Mouse (Mus musculus) liver, embryonic 16.5 days (tissue): ENCODE data around the gene Srp68. TPM values are rescaled to one million over a fixed set of nuclear protein-coding genes. Genes with fewer than 3 reads are reported as not detected.
A peak's percentile ranks its signal among the peaks of the same experiment; 100 is the strongest.

Source experiments
- ATAC-seq: fragments of 200-750 bp; cut with Nextera tagmentation; 2 replicates; pipeline ENCODE4 v1.8.0; 2017; ENCODE audit warnings: low read depth, mild to moderate bottlenecking, moderate number of reproducible peaks, moderate library complexity
- H3K27ac ChIP-seq: fragments of 300-500 bp; sonication (generic); 2 replicates; pipeline ENCODE4 v1.5.1; 2014; ENCODE audit warnings: mild to moderate bottlenecking, low read length
- H3K27me3 ChIP-seq: fragments of 300-500 bp; sonication (generic); 2 replicates; pipeline ENCODE4 v1.6.1; 2014; ENCODE audit warnings: low read depth, low read length, mixed read lengths; ENCODE audit not compliant: control insufficient read depth, insufficient read depth
- H3K36me3 ChIP-seq: fragments of 300-500 bp; sonication (generic); 2 replicates; pipeline ENCODE4 v1.6.1; 2014; ENCODE audit warnings: mild to moderate bottlenecking; ENCODE audit not compliant: control insufficient read depth, insufficient read depth
- H3K4me1 ChIP-seq: fragments of 300-500 bp; sonication (generic); 2 replicates; pipeline ENCODE4 v1.6.1; 2014; ENCODE audit warnings: low read depth, low read length, mixed read lengths; ENCODE audit not compliant: control insufficient read depth
- H3K4me2 ChIP-seq: fragments of 300-500 bp; sonication (generic); 2 replicates; pipeline ENCODE4 v1.6.1; 2014; ENCODE audit warnings: low read depth, low read length, mixed read lengths
- H3K4me3 ChIP-seq: fragments of 300-500 bp; sonication (generic); 2 replicates; pipeline ENCODE4 v1.5.1; 2014; ENCODE audit warnings: low read depth, mild to moderate bottlenecking, low read length
- H3K9ac ChIP-seq: fragments of 300-500 bp; sonication (generic); 2 replicates; pipeline ENCODE4 v1.6.1; 2014; ENCODE audit warnings: low read depth, low read length
- H3K9me3 ChIP-seq: fragments of 300-500 bp; sonication (generic); replicated peaks from 2 replicates; pipeline ENCODE4 v1.6.1; 2016; ENCODE audit warnings: low read length; ENCODE audit not compliant: control insufficient read depth
- WGBS: fragments of 180-500 bp; shearing (Covaris S2); extraction: QIAGEN DNeasy Blood & Tissue Kit; methylation state at CpG from one replicate; pipeline ENCODE4 v1.1.7; 2014; ENCODE audit not compliant: insufficient replicate concordance; 5-methylcytosine and 5-hydroxymethylcytosine counted together
- polyA plus RNA-seq: library from polyadenylated mRNA; unstranded; fragments of >200 nt; fragmentation: Nextera tagmentation; extraction: Ambion mirVana; gene quantifications from 2 replicates; pipeline ENCODE4 v1.2.1, GENCODE M21; 2015

Gene Srp68
- polyA plus RNA-seq, 1 experiment from 2014 or later = 34.2 TPM

DNA sequence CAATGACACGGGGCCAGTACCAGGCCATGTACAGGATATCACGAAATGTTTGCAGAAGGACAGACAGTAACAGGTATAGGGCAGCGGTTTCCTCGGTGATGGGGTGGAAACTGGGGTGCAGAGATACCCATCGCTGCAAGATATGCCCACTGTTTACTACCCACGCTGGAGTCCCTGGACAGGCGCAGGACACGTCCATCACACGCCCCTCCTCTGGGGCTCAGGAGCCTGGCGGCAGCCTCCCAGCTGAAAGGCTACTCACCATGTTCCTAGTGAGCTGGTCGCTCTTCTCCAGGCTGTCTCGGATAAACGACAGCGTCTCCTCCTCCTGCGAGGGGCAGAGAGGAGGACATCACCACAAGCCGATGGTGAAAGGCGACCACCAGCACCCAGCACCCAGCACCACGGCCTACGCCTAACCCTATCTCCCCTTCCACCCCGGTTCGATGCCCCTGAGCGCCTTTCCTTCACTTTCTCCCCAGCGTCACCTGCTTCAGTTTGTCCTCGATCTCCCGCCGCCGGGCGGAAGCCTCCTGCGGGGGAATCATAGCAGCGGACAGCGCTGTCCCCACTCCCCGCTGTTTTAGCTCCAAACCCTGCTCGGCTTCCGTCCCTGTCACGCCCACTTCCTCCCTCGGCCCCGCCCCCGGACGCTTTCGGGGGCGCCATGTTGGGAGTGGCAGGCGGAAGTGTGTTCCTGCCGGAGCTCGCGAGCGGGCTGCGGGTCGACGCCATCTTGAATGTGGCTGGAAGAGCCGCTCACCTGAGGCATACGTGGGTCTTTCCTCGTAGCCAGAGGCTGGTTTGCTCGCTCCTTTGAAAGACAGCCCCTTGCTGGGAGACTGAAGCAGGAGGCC is 32.3 kb upstream of the Srp68 start:
- Histone ChIP-seq H3K36me3 (peaks cover 11% of the 10 kb centered on the region), H3K4me3 (peak overlapping the region; percentile 81), H3K4me1 (peaks cover 25% of the 10 kb centered on the region), H3K27ac (peak overlapping the region; percentile 69), H3K9ac (peak overlapping the region; percentile 79), H3K4me2 (peak overlapping the region; percentile 85), H3K27me3 (no peaks in the 10 kb centered on the region), H3K9me3 (no peaks in the 10 kb centered on the region)
- ATAC-seq = peak; percentile 85
- WGBS = 2% methylated on average over 52 of the region's 53 CpGs

DNA sequence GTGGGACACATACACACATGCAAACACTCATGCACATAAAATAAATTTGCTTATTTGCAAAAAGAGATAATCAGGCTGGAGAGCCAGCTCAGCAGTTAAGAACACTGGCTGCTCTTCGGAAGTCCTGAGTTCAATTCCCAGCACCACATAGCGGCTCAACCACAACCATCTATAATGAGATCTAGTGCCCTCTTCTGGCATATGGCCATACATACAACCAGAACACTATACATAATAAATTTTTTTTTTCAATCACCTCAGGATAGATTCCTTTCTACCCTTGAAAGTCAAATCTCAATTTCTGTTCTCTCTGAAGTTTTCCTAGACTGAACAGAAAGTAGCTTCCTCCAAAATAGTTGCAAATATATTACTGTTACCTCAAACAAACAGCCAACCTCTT is 31.4 kb upstream of the Srp68 start:
- Histone ChIP-seq H3K9ac (no peak overlapping the region), H3K9me3 (no peaks in the 10 kb centered on the region), H3K4me2 (peak overlapping the region; percentile 85), H3K36me3 (peaks cover 11% of the 10 kb centered on the region), H3K4me1 (peaks cover 25% of the 10 kb centered on the region), H3K4me3 (peak overlapping the region; percentile 81; the same call in 1 of the 2 replicates), H3K27me3 (no peaks in the 10 kb centered on the region), H3K27ac (no peak overlapping the region)
- 88% methylated on average over 2 of the region's 2 CpGs for WGBS
- no peak for ATAC-seq

DNA sequence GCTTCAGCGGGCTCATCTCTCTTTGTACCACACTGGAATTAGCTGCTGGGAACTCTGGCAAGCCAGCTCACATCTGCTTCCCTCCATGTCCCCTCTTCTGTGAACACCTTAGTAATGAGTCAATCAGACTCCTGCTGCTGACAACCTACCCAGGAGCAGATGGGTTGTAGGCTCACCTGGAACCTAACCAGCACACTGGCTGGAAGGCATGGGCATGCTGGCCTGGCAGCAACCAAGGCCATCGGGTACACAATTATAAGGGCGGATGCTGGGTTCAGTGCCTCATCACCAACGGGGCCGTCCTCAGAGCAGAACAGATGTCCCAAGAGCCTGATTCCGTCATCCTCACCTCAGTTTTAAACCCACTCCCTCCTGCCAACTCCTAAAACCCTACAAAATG is 24.6 kb upstream of the Srp68 start:
- Histone ChIP-seq H3K4me2 (no peak overlapping the region), H3K9me3 (no peaks in the 10 kb centered on the region), H3K27me3 (no peaks in the 10 kb centered on the region), H3K27ac (no peak overlapping the region), H3K4me1 (no peaks in the 10 kb centered on the region; the same call in 1 of the 2 replicates), H3K4me3 (no peak overlapping the region), H3K36me3 (peaks cover 5% of the 10 kb centered on the region), H3K9ac (no peak overlapping the region)
- ATAC-seq = no peak
- WGBS = 85% methylated on average over 6 of the region's 6 CpGs

DNA sequence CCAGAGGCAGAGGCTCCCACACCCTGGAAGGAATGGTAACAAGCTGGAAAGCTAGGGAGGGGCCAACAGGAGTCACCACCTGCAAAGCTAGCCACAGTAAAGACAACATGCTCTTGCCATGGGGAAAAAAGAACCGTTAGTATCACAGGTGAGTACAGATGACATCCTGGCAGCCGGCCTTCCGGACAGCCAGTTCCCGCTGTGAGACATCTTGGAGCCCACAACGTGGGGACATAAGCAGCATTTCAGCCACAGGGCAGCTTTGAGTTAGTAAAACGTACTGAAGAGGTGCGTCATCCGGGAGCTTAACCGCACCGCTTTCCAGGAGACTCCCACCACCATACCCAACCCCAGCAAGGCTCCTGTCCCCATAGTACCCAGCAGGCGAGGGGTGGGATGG is 24.2 kb upstream of the Srp68 start:
- H3K27ac ChIP-seq = no peak overlapping the region
- no peak overlapping the region for H3K4me2 ChIP-seq
- H3K4me3 ChIP-seq = no peak overlapping the region
- no peak overlapping the region for H3K9ac ChIP-seq
- no peaks in the 10 kb centered on the region for H3K9me3 ChIP-seq
- H3K27me3 ChIP-seq = no peaks in the 10 kb centered on the region
- no peaks in the 10 kb centered on the region; the same call in 1 of the 2 replicates for H3K4me1 ChIP-seq
- ATAC-seq = no peak
- peaks cover under 1% of the 10 kb centered on the region for H3K36me3 ChIP-seq
- WGBS = 80% methylated on average over 11 of the region's 11 CpGs

DNA sequence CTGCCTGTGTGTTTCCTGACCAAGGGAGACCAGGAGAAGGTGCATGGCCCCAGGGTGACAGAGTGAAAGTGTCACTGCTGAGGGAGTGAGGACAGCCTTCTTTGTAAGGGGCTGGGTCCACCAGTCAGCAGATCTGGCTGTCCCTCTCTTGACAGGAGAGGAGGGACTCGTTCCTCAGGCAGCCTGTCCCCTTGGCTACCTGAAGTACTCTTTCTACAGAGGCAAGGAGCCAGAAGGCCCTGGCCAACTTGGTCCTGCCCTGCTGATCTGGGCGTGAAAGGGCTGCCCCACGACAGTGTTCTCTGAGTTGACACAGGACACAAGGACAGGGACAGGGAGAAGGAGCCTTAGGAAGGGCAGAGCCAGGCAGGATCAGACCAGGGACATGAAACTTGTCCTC is 23.0 kb upstream of the Srp68 start:
- 68% methylated on average over 3 of the region's 3 CpGs for WGBS
- Histone ChIP-seq H3K4me3 (no peak overlapping the region), H3K9me3 (no peaks in the 10 kb centered on the region), H3K27me3 (no peaks in the 10 kb centered on the region), H3K4me2 (no peak overlapping the region), H3K27ac (no peak overlapping the region), H3K9ac (no peak overlapping the region), H3K4me1 (no peaks in the 10 kb centered on the region; the same call in 1 of the 2 replicates), H3K36me3 (no peaks in the 10 kb centered on the region; the same call in 1 of the 2 replicates)
- ATAC-seq = no peak

DNA sequence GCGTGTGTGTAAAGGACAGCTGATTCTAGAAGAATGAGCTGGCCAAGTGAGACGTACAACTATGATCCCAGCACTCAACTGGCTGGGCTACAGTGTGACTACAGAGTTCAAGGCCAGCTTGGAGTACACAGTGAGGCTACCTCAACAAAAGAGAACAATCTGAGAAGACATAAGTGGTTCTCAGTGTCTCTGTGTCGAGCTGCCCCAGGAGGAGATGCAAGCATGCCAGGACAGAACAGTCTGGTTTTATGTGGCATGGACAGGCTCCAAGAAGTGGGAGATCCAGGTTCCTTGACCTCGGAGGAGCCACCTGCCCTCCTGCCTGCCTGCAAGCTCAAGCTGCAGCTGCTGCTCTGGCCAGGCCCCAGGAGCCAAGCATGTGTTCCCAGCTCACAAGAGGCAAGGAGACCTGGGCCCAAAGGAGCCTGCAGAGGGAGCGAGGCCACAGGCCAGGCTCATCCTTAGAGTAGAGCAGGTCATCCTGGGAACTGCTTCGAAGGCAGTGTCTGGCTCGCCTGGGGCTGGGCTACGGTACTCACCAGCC is 22.2 kb upstream of the Srp68 start:
- no peak for ATAC-seq
- Histone ChIP-seq H3K27ac (no peak overlapping the region), H3K9me3 (no peaks in the 10 kb centered on the region), H3K27me3 (no peaks in the 10 kb centered on the region), H3K4me2 (no peak overlapping the region), H3K36me3 (no peaks in the 10 kb centered on the region; the same call in 1 of the 2 replicates), H3K9ac (no peak overlapping the region), H3K4me3 (no peak overlapping the region), H3K4me1 (no peaks in the 10 kb centered on the region; the same call in 1 of the 2 replicates)
- WGBS = 81% methylated on average over 8 of the region's 8 CpGs

DNA sequence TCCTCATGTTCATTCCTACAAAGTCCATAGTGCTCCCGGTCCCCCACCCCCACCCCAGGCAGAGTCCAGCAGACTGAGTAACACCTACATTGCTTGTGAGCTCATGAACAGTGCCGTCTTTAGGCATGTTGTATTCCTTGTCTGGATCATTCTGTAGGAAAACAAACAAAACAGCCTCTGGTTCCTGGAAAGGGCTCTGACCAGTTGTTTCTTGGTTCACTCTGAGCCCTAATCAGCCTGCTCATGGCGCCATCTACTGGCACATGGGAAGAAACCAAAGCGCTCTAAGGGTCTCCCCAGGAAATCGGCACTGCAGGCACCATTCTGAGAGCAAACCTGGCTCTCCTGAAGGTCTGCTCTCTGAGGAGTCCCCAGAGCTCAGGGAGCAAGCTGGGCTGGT is 20.3 kb upstream of the Srp68 start:
- 39% methylated on average over 5 of the region's 5 CpGs for WGBS
- Histone ChIP-seq H3K4me3 (no peak overlapping the region), H3K9ac (no peak overlapping the region), H3K4me2 (no peak overlapping the region), H3K9me3 (no peaks in the 10 kb centered on the region), H3K36me3 (no peaks in the 10 kb centered on the region; the same call in 1 of the 2 replicates), H3K27ac (no peak overlapping the region), H3K27me3 (no peaks in the 10 kb centered on the region), H3K4me1 (no peaks in the 10 kb centered on the region; the same call in 1 of the 2 replicates)
- no peak for ATAC-seq

DNA sequence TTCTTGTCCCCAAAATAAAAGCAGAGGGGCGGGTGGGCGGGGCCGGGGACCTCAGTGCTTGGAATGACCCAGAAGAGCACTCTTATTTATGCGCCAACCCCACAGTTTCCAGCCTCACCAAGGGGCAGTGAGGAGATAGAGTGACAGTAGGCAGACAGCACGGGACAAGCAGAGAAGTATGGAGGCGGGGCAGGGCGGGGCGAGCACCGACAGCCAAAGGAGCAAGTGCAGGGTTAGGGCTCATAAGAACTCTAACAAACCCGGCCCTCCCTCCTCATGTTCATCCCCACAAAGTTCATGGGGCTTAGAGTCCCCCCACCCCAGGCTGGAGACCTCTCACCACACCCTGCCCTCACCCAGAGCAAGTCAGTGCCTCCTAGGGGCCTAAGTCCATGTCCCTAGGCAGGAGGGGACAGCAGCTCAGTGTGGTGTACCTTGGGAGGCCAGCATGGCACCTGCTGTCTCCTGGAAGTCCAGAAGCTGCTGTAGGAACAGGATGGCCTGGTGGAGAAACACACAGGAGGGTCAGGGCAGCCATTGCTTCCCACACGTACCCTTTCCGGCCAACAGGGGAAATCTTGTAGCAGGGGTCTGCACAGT is 19.6 kb upstream of the Srp68 start:
- no peaks in the 10 kb centered on the region; the same call in 1 of the 2 replicates for H3K4me1 ChIP-seq
- H3K36me3 ChIP-seq = no peaks in the 10 kb centered on the region; the same call in 1 of the 2 replicates
- H3K27ac ChIP-seq = no peak overlapping the region
- no peak overlapping the region for H3K4me3 ChIP-seq
- no peaks in the 10 kb centered on the region for H3K9me3 ChIP-seq
- H3K27me3 ChIP-seq = no peaks in the 10 kb centered on the region
- WGBS = 67% methylated on average over 12 of the region's 12 CpGs
- no peak for ATAC-seq
- no peak overlapping the region for H3K4me2 ChIP-seq
- H3K9ac ChIP-seq = no peak overlapping the region

DNA sequence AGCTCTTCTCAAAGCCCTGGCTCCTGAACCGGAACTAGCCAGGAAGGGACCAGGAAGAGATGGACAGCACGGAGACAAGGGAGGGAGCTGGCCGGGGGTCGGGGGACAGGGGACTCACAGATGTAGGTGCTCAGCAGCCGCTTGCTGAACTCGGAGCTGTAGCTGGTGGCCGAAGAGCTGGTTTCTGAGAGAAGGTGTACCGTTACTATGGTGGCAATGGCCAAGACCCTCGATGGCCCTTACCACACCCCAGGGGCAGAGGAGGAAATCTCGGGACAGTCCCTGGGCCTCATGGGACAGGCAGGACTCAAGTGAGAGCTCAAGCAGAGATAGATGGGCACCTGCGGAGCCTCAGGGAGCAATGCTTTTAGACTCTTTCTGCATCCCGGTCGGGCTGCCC is 18.4 kb upstream of the Srp68 start:
- Histone ChIP-seq H3K9ac (no peak overlapping the region), H3K27ac (no peak overlapping the region), H3K4me2 (no peak overlapping the region), H3K4me3 (no peak overlapping the region), H3K36me3 (no peaks in the 10 kb centered on the region; the same call in 1 of the 2 replicates), H3K4me1 (peaks cover 4% of the 10 kb centered on the region), H3K27me3 (no peaks in the 10 kb centered on the region), H3K9me3 (no peaks in the 10 kb centered on the region)
- no peak for ATAC-seq
- WGBS = 80% methylated on average over 13 of the region's 13 CpGs
